Mouse (Mus musculus) C2C12 (cell line): ENCODE measurements around the gene Dbr1.

Experiments
- CEBPB ChIP-seq: IDR thresholded peaks from one replicate; pipeline ENCODE4 v1.6.1; 2011; ENCODE audit warnings: low read depth, mild to moderate bottlenecking, control low read depth, moderate library complexity
- CTCF ChIP-seq: IDR thresholded peaks from one replicate; pipeline ENCODE4 v1.5.1; 2011; ENCODE audit not compliant: control insufficient read depth, insufficient read depth, insufficient read length

DNA sequence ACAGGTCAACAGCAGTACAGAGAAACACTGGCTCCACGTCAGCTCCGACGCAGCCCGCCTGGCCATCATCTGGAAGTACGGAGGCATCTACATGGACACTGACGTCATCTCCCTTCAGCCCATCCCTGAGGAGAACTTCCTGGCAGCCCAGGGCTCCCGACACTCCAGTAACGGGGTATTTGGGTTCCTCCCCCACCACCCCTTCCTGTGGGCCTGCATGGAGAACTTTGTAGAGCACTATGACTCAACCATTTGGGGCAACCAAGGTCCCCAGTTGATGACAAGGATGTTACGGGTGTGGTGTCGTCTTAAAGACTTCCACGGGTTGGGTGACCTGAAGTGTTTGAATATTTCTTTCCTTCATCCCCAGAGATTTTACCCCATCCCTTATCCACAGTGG, 44.6 kb downstream of the Dbr1 start:
- TF ChIP-seq CEBPB (no peak), CTCF (no peak)
